Mouse (Mus musculus): ENCODE results near the gene Slc25a40.

Gene Slc25a40

DNA sequence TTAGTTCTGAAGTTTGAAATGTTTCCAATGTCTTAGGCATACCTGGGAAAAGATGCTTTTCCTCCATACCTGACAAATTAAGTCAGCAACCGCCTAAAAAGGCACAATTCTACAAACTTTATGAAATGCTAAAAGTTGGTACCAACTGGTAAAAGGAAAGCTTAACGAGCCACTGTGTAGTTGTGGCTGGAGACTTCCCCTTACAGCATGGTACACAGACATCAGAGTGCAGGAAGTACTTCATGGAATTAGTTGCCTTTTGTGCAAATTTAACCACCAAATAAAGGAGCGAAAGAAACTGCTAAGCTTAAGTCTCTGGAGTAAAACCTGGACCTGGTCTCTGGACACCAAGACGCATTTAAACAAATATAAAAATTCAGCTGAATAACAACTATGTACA lies 69.1 kb downstream of the Slc25a40 start:
- WGBS, result 72% methylated on average over 4 of the region's 4 CpGs
